Mouse (Mus musculus) intestine, embryonic 16.5 days (tissue): Measurements from ENCODE around the gene Cat. TPM values are rescaled to one million over a fixed set of nuclear protein-coding genes. Genes with fewer than 3 reads are reported as not detected.
A peak's percentile ranks its signal among the peaks of the same experiment; 100 is the strongest.

Source experiments
- ATAC-seq: fragments of 200-750 bp; cut with Nextera tagmentation; 2 replicates; pipeline ENCODE4 v1.8.0; 2017; ENCODE audit warnings: moderate TSS enrichment, moderate library complexity
- H3K27ac ChIP-seq: fragments of 300-500 bp; sonication (generic); 2 replicates; pipeline ENCODE4 v1.5.1; 2014; ENCODE audit warnings: mild to moderate bottlenecking, low read length
- H3K27me3 ChIP-seq: fragments of 300-500 bp; sonication (generic); replicated peaks from 2 replicates; pipeline ENCODE4 v1.6.1; 2014; ENCODE audit warnings: low read length, control low read depth, mixed read lengths; ENCODE audit not compliant: control insufficient read depth, insufficient read depth
- H3K36me3 ChIP-seq: fragments of 300-500 bp; sonication (generic); 2 replicates; pipeline ENCODE4 v1.6.1; 2014; ENCODE audit warnings: low read length, control low read depth; ENCODE audit not compliant: control insufficient read depth, insufficient read depth
- H3K4me1 ChIP-seq: fragments of 300-500 bp; sonication (generic); 2 replicates; pipeline ENCODE4 v1.6.1; 2014; ENCODE audit warnings: low read length, control low read depth, mixed read lengths; ENCODE audit not compliant: control insufficient read depth, insufficient read depth
- H3K4me2 ChIP-seq: fragments of 300-500 bp; sonication (generic); 2 replicates; pipeline ENCODE4 v1.6.1; 2014; ENCODE audit warnings: low read depth, low read length, control low read depth
- H3K4me3 ChIP-seq: fragments of 300-500 bp; sonication (generic); 2 replicates; pipeline ENCODE4 v1.5.1; 2014; ENCODE audit warnings: mild to moderate bottlenecking, low read length
- H3K9ac ChIP-seq: fragments of 300-500 bp; sonication (generic); 2 replicates; pipeline ENCODE4 v1.6.1; 2014; ENCODE audit warnings: low read depth, low read length
- H3K9me3 ChIP-seq: fragments of 300-500 bp; sonication (generic); 2 replicates; pipeline ENCODE4 v1.6.1; 2016; ENCODE audit warnings: low read length, control low read depth; ENCODE audit not compliant: control insufficient read depth
- WGBS: fragments of 180-500 bp; shearing (Covaris S2); extraction: QIAGEN DNeasy Blood & Tissue Kit; methylation state at CpG from one replicate; pipeline ENCODE4 v1.1.7; 2014; 5-methylcytosine and 5-hydroxymethylcytosine counted together
- polyA plus RNA-seq: library from polyadenylated mRNA; unstranded; fragments of >200 nt; fragmentation: Nextera tagmentation; extraction: Ambion mirVana; gene quantifications from 2 replicates; pipeline ENCODE4 v1.2.1, GENCODE M21; 2015

Cat gene
- polyA plus RNA-seq: 169 and 195 TPM in 2 replicates

- H3K9me3 ChIP-seq: no peaks in the 10 kb centered on the region
- H3K36me3 ChIP-seq: no peaks in the 10 kb centered on the region
- WGBS: under 1% methylated on average over 41 of the region's 41 CpGs
- peak; percentile 99 for ATAC-seq
- H3K4me1 ChIP-seq: peaks cover 18% of the 10 kb centered on the region
- H3K4me3 ChIP-seq: peak within 1 kb of the TSS; percentile 95
- no peaks in the 10 kb centered on the region for H3K27me3 ChIP-seq
- peak within 1 kb of the TSS; percentile 89 for H3K9ac ChIP-seq
- H3K4me2 ChIP-seq: peak within 1 kb of the TSS; percentile 64
- H3K27ac ChIP-seq: peak within 1 kb of the TSS; percentile 92
Observed at GRCm38 (mm10) chr2:103484617-103485401, at the start of gene Cat. TSS of gene Cat (minus strand) at chr2:103485160.

- no peak for ATAC-seq
- H3K9me3 ChIP-seq: no peaks in the 10 kb centered on the region
- no peak overlapping the region for H3K4me2 ChIP-seq
- no peak overlapping the region for H3K9ac ChIP-seq
- H3K27me3 ChIP-seq: no peaks in the 10 kb centered on the region
- no peaks in the 10 kb centered on the region for H3K4me1 ChIP-seq
- H3K36me3 ChIP-seq: no peaks in the 10 kb centered on the region
- 72% methylated on average over 1 of the region's 1 CpGs for WGBS
- no peak overlapping the region for H3K27ac ChIP-seq
- H3K4me3 ChIP-seq: no peak overlapping the region
Observed at GRCm38 (mm10) chr2:103525596-103525995, 40.6 kb upstream of the Cat start.

- no peak overlapping the region for H3K27ac ChIP-seq
- no peaks in the 10 kb centered on the region for H3K27me3 ChIP-seq
- H3K9ac ChIP-seq: no peak overlapping the region
- H3K4me2 ChIP-seq: no peak overlapping the region
- no peak overlapping the region for H3K4me3 ChIP-seq
- no peak for ATAC-seq
- H3K9me3 ChIP-seq: no peaks in the 10 kb centered on the region
- no peaks in the 10 kb centered on the region for H3K36me3 ChIP-seq
- 66% methylated on average over 1 of the region's 1 CpGs for WGBS
- H3K4me1 ChIP-seq: no peaks in the 10 kb centered on the region
Observed at GRCm38 (mm10) chr2:103516472-103516871, 31.5 kb upstream of the Cat start.

DNA sequence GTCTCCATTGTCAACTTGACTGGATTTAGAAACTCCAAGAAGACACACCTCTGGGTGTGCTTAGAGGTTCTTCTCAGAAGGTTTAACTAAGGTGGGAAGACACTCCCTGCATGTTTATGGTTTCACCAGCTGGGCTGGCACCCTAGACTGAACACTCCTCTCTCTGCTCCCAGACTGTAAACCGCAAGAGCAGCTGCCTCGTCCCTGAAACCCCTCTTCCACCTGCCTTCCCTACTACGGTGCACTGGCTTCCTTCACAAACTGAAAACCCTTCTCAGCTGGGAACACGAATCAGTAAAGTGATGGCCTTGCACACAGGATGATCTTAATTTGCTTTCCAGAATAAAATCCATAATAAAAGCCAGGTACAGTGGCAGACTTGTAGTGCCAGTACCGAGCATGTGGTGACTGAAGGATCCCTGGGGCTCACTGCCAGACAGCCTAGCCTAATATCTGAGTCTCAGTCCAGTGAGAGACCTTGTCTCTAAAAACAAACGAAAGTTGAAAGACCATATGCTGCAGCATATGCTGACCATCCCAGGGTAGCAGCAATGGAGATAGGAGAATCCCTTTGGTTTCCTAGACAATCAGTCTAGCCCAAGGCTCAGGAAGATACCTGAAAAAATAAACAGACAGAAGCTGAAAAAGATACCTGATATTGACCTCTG, 30.7 kb upstream of the Cat start:
- ATAC-seq: no peak
- 72% methylated on average over 6 of the region's 6 CpGs for WGBS
- Histone ChIP-seq H3K4me1 (no peaks in the 10 kb centered on the region), H3K27ac (no peak overlapping the region), H3K9ac (no peak overlapping the region), H3K36me3 (no peaks in the 10 kb centered on the region), H3K27me3 (no peaks in the 10 kb centered on the region), H3K4me2 (no peak overlapping the region), H3K4me3 (no peak overlapping the region), H3K9me3 (no peaks in the 10 kb centered on the region)

DNA sequence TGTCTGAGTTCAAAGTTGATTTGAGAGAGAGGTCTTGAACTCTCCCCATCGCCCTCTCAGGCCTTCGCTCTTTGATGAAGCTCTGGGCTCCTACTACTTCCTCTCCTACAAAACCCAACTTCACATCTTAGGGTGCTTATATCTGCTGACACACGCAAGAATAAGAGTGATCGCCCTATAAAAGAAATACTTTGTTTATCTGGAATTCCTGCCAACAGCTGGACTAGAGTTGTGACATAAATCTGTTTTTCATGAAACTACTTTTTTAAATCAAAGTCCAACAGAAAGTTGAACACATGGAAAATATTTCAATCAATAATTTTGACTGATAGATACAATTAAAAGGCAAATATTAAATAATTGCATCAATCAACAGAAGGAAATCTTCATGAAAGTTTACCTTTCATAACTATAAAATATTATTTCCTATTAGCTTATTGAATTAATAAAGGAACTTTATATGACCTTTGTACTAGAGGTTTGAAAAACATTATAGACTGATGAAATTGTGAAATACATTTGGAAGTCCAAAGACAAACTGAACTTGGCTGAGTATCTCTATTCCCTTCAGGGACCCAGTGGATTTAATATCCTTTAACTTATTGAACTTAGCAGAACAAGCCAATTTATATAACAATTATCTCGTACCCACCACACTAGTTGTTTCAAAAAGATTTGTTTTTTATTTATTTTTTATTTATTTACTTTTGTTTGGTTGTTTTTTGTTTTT, 27.3 kb upstream of the Cat start:
- H3K27ac ChIP-seq: no peak overlapping the region
- no peak overlapping the region for H3K9ac ChIP-seq
- no peak overlapping the region for H3K4me2 ChIP-seq
- H3K36me3 ChIP-seq: no peaks in the 10 kb centered on the region
- no peak for ATAC-seq
- H3K9me3 ChIP-seq: no peaks in the 10 kb centered on the region
- 86% methylated on average over 5 of the region's 5 CpGs for WGBS
- H3K27me3 ChIP-seq: no peaks in the 10 kb centered on the region
- no peak overlapping the region for H3K4me3 ChIP-seq
- no peaks in the 10 kb centered on the region for H3K4me1 ChIP-seq

GRCm38 (mm10) chr2:103511631-103512030, 26.7 kb upstream of the Cat start:
- Histone ChIP-seq H3K4me3 (no peak overlapping the region), H3K36me3 (no peaks in the 10 kb centered on the region), H3K4me1 (no peaks in the 10 kb centered on the region), H3K9me3 (no peaks in the 10 kb centered on the region), H3K9ac (no peak overlapping the region), H3K4me2 (no peak overlapping the region), H3K27ac (no peak overlapping the region), H3K27me3 (no peaks in the 10 kb centered on the region)
- WGBS: 97% methylated on average over 1 of the region's 1 CpGs
- ATAC-seq: no peak

DNA sequence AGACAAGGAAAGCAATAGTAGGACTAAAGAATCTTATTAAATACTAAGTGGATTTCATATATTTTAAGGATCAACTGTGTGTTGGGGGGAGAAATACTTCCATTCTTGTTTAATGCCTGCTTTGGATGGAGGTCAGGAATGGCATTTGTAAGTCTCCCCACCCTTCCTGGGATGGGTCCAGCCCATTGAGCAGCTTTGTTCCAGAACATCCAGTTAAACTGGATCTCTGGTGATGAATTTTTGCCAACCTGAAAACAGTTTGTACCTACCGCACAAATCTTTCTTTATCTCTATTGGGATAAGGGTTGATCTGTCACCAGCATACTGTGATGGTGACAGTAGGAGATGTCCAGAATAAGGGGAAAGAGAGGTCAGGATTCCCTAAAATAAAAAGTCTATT, 26.1 kb upstream of the Cat start:
- no peak overlapping the region for H3K4me3 ChIP-seq
- no peaks in the 10 kb centered on the region for H3K27me3 ChIP-seq
- H3K27ac ChIP-seq: no peak overlapping the region
- H3K4me1 ChIP-seq: no peaks in the 10 kb centered on the region
- 100% methylated on average over 1 of the region's 1 CpGs for WGBS
- no peak overlapping the region for H3K4me2 ChIP-seq
- no peak for ATAC-seq
- H3K36me3 ChIP-seq: no peaks in the 10 kb centered on the region
- H3K9ac ChIP-seq: no peak overlapping the region
- H3K9me3 ChIP-seq: no peaks in the 10 kb centered on the region

GRCm38 (mm10) chr2:103507651-103508050, 22.7 kb upstream of the Cat start:
- Histone ChIP-seq H3K4me1 (no peaks in the 10 kb centered on the region), H3K9me3 (no peaks in the 10 kb centered on the region), H3K4me3 (no peak overlapping the region), H3K27me3 (no peaks in the 10 kb centered on the region), H3K27ac (no peak overlapping the region), H3K36me3 (no peaks in the 10 kb centered on the region), H3K4me2 (no peak overlapping the region), H3K9ac (no peak overlapping the region)
- no peak for ATAC-seq
- WGBS: 96% methylated on average over 1 of the region's 1 CpGs

DNA sequence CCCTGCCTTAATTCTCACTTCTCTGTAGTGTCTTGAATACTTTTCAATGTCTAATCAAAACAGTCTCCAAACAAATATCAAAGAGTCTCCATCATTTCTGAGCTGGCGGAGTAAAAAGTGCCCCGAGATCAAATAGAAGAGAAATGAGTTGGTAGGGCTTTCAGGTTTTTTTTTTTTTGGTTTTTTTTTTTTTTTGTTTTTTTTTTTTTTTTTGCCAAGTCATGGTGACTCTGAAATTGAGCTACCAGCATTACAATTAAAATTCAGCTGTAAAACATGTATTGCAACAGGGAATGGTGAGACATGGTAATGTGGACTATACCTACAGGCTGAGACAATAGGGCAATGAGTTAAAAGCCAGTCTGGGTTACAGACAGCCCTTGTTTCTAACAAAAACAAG, 21.0 kb upstream of the Cat start:
- Histone ChIP-seq H3K9ac (no peak overlapping the region), H3K27ac (no peak overlapping the region), H3K36me3 (no peaks in the 10 kb centered on the region), H3K4me3 (no peak overlapping the region), H3K4me2 (no peak overlapping the region), H3K27me3 (no peaks in the 10 kb centered on the region), H3K9me3 (no peaks in the 10 kb centered on the region), H3K4me1 (no peaks in the 10 kb centered on the region)
- no peak for ATAC-seq
- WGBS: 92% methylated on average over 2 of the region's 2 CpGs
